Mouse (Mus musculus) liver, postnatal 0 days (tissue): ENCODE data around the gene Podn. TPM values are rescaled to one million over a fixed set of nuclear protein-coding genes. Genes with fewer than 3 reads are reported as not detected.

Source experiments
- ATAC-seq: fragments of 200-750 bp; cut with Nextera tagmentation; 2 replicates; pipeline ENCODE4 v1.8.0; 2017; ENCODE audit warnings: mild to moderate bottlenecking, moderate library complexity
- DNase-seq: peaks from one replicate; pipeline ENCODE4 v3.0.0-alpha.2; 2016
- H3K27ac ChIP-seq: fragments of 300-500 bp; sonication (generic); 2 replicates; pipeline ENCODE4 v1.5.1; 2014; ENCODE audit warnings: antibody characterized with exemption, moderate library complexity, mild to moderate bottlenecking, low read depth
- H3K27me3 ChIP-seq: fragments of 300-500 bp; sonication (generic); 2 replicates; pipeline ENCODE4 v1.6.1; 2014; ENCODE audit warnings: low read length, control low read depth, mixed read lengths; ENCODE audit not compliant: insufficient read depth
- H3K36me3 ChIP-seq: fragments of 300-500 bp; sonication (generic); replicated peaks from 2 replicates; pipeline ENCODE4 v1.6.1; 2014; ENCODE audit warnings: mild to moderate bottlenecking, control low read depth, low read length, moderate library complexity, mixed read lengths; ENCODE audit not compliant: insufficient read depth
- H3K4me1 ChIP-seq: fragments of 300-500 bp; sonication (generic); 2 replicates; pipeline ENCODE4 v1.6.1; 2014; ENCODE audit warnings: antibody characterized with exemption, mild to moderate bottlenecking, control low read depth; ENCODE audit not compliant: insufficient read depth
- H3K4me2 ChIP-seq: fragments of 300-500 bp; sonication (generic); 2 replicates; pipeline ENCODE4 v1.6.1; 2014; ENCODE audit warnings: low read depth, mild to moderate bottlenecking, low read length, moderate library complexity, mixed read lengths
- H3K4me3 ChIP-seq: fragments of 300-500 bp; sonication (generic); 2 replicates; pipeline ENCODE4 v1.5.1; 2014; ENCODE audit warnings: low read depth, low read length
- H3K9ac ChIP-seq: fragments of 300-500 bp; sonication (generic); replicated peaks from 2 replicates; pipeline ENCODE4 v1.6.1; 2014; ENCODE audit warnings: mild to moderate bottlenecking, moderate library complexity
- H3K9me3 ChIP-seq: fragments of 300-500 bp; sonication (generic); 2 replicates; pipeline ENCODE4 v1.6.1; 2016; ENCODE audit warnings: mild to moderate bottlenecking, control low read depth, low read length, mixed read lengths
- CTCF ChIP-seq: sonication (generic); IDR thresholded peaks from 2 replicates; pipeline ENCODE4 v1.5.1; 2016; ENCODE audit warnings: antibody characterized with exemption, low read depth
- EP300 ChIP-seq: IDR thresholded peaks from 2 replicates; pipeline ENCODE4 v1.6.1; 2016; ENCODE audit warnings: antibody characterized with exemption, low read depth, mild to moderate bottlenecking
- WGBS: fragments of 180-500 bp; shearing (Covaris S2); extraction: QIAGEN DNeasy Blood & Tissue Kit; methylation state at CpG from one replicate; pipeline ENCODE4 v1.1.7; 2014; ENCODE audit not compliant: insufficient replicate concordance; 5-methylcytosine and 5-hydroxymethylcytosine counted together
- polyA plus RNA-seq: library from polyadenylated mRNA; unstranded; fragments of >200 nt; fragmentation: Nextera tagmentation; extraction: Ambion mirVana; gene quantifications from 2 replicates; pipeline ENCODE4 v1.2.1, GENCODE M21; 2015

The Podn gene
- polyA plus RNA-seq, 1 experiment from 2014 or later: 0.43 TPM

- H3K27me3 ChIP-seq: no peaks in the 10 kb centered on the region
- no peak overlapping the region for H3K4me2 ChIP-seq
- H3K4me3 ChIP-seq: no peak overlapping the region
- H3K27ac ChIP-seq: no peak overlapping the region
- no peak for DNase-seq
- no peak for TF ChIP-seq EP300
- no peak for TF ChIP-seq CTCF
- no peaks in the 10 kb centered on the region for H3K4me1 ChIP-seq
- no peak overlapping the region for H3K9ac ChIP-seq
- 78% methylated on average over 2 of the region's 2 CpGs for WGBS
- no peaks in the 10 kb centered on the region for H3K9me3 ChIP-seq
- ATAC-seq: no peak
- no peaks in the 10 kb centered on the region for H3K36me3 ChIP-seq
Observed at GRCm38 (mm10) chr4:108128339-108128738, 32.1 kb upstream of the Podn start.

- Histone ChIP-seq H3K36me3 (no peaks in the 10 kb centered on the region), H3K4me1 (no peaks in the 10 kb centered on the region), H3K9me3 (no peaks in the 10 kb centered on the region), H3K27me3 (no peaks in the 10 kb centered on the region), H3K9ac (no peak overlapping the region), H3K4me2 (no peak overlapping the region), H3K4me3 (no peak overlapping the region), H3K27ac (no peak overlapping the region)
- ATAC-seq (no peak), DNase-seq (no peak)
- 79% methylated on average over 5 of the region's 5 CpGs for WGBS
- TF ChIP-seq EP300 (no peak), CTCF (no peak)
Observed at GRCm38 (mm10) chr4:108127516-108127915, 31.3 kb upstream of the Podn start.

- no peaks in the 10 kb centered on the region for H3K27me3 ChIP-seq
- no peaks in the 10 kb centered on the region for H3K9me3 ChIP-seq
- no peak overlapping the region for H3K27ac ChIP-seq
- ATAC-seq (no peak), DNase-seq (no peak)
- H3K4me1 ChIP-seq: no peaks in the 10 kb centered on the region
- H3K4me2 ChIP-seq: no peak overlapping the region
- no peak overlapping the region for H3K9ac ChIP-seq
- TF ChIP-seq CTCF (no peak), EP300 (no peak)
- H3K4me3 ChIP-seq: no peak overlapping the region
- no peaks in the 10 kb centered on the region for H3K36me3 ChIP-seq
- WGBS: 72% methylated on average over 4 of the region's 4 CpGs
Observed at GRCm38 (mm10) chr4:108126260-108126659, 30.0 kb upstream of the Podn start.

GRCm38 (mm10) chr4:108124104-108124503 is 27.9 kb upstream of the Podn start:
- DNase-seq: no peak

GRCm38 (mm10) chr4:108117924-108118876 is 22.0 kb upstream of the Podn start:
- Histone ChIP-seq H3K4me2 (peak overlapping the region; percentile 73), H3K27me3 (no peaks in the 10 kb centered on the region), H3K9me3 (no peaks in the 10 kb centered on the region), H3K4me1 (no peaks in the 10 kb centered on the region), H3K27ac (peak overlapping the region; percentile 93), H3K36me3 (no peaks in the 10 kb centered on the region), H3K4me3 (peak overlapping the region; percentile 68), H3K9ac (peak overlapping the region; percentile 67)
- TF ChIP-seq CTCF (0 out of 2 replicates have a peak, but pooled peaks have one; percentile 6), EP300 (no peak)
- DNase-seq: peak; percentile 96
- ATAC-seq: peak; percentile 89
- 8% methylated on average over 43 of the region's 45 CpGs for WGBS

More at GRCm38 (mm10) chr4:108124104-108124503, 27.9 kb upstream of the Podn start:
- H3K9ac ChIP-seq: no peak overlapping the region
- no peaks in the 10 kb centered on the region for H3K9me3 ChIP-seq
- ATAC-seq: peak; percentile 51
- WGBS: 57% methylated on average over 1 of the region's 1 CpGs
- no peak overlapping the region for H3K27ac ChIP-seq
- H3K4me3 ChIP-seq: no peak overlapping the region
- TF ChIP-seq EP300 (no peak), CTCF (no peak)
- H3K4me1 ChIP-seq: no peaks in the 10 kb centered on the region
- no peak overlapping the region for H3K4me2 ChIP-seq
- H3K36me3 ChIP-seq: no peaks in the 10 kb centered on the region
- H3K27me3 ChIP-seq: no peaks in the 10 kb centered on the region

GRCm38 (mm10) chr4:108117488-108117887 is 21.2 kb upstream of the Podn start:
- Histone ChIP-seq H3K4me2 (peak overlapping the region; percentile 51), H3K9me3 (no peaks in the 10 kb centered on the region), H3K4me1 (no peaks in the 10 kb centered on the region), H3K4me3 (peak overlapping the region; percentile 68), H3K9ac (no peak overlapping the region), H3K27me3 (no peaks in the 10 kb centered on the region), H3K36me3 (no peaks in the 10 kb centered on the region), H3K27ac (peak overlapping the region; percentile 57)
- DNase-seq: no peak
- no peak for ATAC-seq
- WGBS: 75% methylated on average over 8 of the region's 8 CpGs
- no peak for TF ChIP-seq CTCF
- no peak for TF ChIP-seq EP300
